Mouse (Mus musculus): ENCODE data around the gene Syndig1.

Gene Syndig1

DNA sequence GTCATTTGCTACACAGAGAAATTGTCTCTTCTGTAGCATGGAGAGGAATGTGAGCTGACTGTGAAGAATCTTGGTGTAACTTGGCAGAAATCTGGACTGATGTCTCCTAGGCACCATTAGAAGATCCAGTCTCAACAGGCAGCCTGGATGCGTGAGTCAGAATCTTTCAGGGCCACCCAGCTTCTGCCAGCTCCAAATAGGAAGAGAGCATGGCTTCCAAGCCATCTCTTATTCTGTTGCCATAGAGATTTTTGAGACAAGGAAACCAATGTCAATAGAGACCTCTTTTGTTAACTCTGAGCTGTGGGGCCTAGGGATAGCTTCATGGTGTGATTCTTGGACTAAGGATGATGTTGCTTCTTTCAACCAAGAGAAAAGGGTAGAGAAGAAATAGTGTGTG lies 151.4 kb downstream of the Syndig1 start:
- no peak for DNase-seq (ENCODE audit: low read depth, low spot score)

DNA sequence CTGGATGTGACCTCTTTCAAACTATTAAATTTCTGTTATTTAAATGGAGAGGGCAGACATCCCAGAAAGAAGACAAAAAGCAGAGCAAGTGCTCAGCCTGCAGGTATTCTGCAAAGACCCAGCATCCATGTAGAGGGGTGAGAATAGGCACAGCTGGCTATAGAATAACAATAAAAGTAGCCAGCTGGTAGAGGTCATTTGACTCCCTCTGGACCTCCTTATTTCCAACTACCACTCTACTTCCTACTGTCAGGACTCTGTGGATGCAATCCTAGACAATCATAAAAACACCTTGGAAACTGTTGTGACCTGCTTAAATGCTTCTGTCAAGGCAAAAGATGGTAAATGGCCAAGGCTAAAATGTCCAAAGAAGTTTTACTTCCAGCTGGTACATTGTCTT lies 153.5 kb downstream of the Syndig1 start:
- DNase-seq (ENCODE audit: low read depth, low spot score) = no peak

DNA sequence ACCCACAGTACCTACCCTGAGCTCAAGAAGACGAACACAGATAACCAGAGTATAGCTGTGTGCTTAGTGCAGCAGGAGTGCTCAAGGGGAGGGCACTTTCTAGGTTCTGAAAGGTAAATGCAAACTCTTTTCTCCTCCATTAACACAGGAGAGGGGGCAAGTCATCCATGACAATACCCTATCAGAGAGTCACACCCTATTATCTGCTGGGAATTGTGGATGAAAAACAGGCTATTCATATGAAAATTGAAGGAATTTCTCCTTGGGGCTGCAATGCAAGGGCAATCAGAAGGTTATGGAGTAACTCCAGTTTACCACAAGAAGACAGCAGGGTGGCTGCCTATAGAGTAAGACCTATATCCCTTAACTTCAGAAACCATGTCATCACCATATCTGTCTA lies 154.1 kb downstream of the Syndig1 start:
- DNase-seq (ENCODE audit: low read depth, low spot score) = no peak

DNA sequence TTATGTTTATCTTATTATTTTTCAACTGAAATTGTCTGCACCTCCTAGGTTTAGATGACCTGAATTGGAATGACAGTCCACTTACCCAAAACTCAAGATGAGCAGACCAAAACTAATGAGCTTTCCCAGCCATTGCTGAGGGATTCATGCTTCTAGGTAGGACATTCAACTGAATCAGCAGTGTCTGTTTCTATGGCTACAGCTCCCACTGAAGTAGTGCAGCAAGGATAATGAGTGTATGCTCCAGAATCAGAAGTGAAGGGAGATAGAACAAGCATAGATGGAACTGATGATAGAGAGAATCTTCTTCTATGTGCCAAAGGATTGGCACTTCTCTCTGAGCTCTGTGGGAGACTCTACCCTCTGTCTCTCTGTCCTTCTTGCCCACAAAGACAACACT lies 158.6 kb downstream of the Syndig1 start:
- DNase-seq (ENCODE audit: low read depth, low spot score) = no peak

DNA sequence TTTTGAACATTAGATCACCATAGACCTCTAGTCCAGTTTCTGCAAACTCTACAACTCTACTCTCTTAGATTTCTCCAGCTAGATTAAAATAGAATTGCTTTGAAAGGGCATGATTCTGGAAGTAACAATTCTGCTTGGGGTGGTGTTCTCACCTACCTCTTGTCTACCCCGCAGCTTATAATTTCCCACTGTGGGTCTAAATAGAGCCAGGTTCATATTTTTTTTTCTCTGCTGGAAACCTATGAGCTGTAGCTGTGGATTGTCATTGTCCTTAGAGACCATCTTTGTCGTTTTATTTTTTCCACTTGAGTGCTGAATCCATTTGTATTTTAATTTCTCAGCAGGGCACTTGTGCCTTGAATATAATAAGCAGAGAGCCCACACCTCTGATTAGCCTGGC lies 162.5 kb downstream of the Syndig1 start:
- no peak for DNase-seq (ENCODE audit: low read depth, low spot score)

DNA sequence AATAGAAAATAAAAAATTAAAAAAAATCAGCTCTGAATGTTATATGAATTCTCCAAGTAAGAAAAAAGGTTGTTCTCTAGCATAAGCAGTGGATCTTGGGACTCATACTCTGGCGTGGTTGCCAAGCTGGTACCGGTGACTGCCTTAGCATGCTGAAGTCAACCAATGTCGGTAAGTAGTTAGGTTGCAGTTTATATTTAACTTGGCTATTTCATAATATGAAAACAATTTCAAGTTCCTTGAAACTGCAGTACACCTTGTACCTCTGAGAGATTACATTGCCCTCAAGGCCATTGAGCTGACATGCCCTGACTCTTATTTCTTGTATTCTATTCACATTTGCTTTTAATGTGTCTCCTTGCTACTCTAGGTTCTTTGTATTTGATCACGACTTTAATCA lies 163.9 kb downstream of the Syndig1 start:
- DNase-seq (ENCODE audit: low read depth, low spot score) = no peak

DNA sequence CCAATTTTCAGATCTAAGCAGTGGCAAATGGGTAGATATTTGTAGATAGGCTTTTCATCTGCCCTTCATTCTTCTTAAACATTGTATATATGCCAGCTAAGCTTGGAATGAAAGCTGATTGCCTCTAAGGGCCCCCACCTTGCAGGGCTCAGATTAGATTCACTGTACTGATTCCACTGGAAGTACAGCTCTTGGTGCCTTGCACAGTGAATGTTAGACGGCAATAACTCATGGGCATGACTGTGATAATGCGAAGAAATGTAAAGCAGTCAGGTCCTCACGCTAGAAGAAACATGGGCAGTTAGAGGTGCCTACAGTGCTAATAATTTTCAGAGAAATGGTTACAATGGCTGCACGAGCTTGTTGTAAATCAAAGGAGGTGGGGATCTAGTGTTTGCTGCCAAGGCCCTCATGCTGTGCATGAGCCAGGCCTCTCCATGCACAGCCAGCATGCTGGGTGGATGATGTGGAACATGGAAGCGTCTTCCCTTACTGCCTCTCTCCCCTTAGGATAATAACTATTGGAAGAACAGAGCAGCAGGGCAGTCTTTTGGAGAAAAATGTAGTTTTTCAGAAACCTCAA lies 167.5 kb downstream of the Syndig1 start:
- DNase-seq (ENCODE audit: low read depth, low spot score) = no peak

DNA sequence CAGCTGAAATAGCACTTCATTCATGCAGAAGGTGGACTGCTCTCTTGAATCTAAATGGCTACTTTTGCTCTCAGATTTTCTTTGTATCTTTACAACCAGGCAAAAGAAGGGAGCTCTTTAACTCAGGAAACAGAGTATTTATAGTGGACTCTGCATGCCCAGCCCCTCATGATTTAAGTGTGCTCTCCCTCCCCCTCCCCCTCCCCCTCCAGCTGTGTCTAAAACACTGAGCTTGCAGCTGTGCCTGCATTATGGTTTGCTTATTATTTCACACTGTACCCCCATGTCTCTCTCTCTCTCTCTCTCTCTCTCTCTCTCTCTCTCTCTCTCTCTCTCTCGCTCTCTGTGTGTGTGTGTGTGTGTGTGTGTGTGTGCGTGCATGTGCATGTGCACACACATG lies 168.6 kb downstream of the Syndig1 start:
- DNase-seq (ENCODE audit: low read depth, low spot score) = no peak

DNA sequence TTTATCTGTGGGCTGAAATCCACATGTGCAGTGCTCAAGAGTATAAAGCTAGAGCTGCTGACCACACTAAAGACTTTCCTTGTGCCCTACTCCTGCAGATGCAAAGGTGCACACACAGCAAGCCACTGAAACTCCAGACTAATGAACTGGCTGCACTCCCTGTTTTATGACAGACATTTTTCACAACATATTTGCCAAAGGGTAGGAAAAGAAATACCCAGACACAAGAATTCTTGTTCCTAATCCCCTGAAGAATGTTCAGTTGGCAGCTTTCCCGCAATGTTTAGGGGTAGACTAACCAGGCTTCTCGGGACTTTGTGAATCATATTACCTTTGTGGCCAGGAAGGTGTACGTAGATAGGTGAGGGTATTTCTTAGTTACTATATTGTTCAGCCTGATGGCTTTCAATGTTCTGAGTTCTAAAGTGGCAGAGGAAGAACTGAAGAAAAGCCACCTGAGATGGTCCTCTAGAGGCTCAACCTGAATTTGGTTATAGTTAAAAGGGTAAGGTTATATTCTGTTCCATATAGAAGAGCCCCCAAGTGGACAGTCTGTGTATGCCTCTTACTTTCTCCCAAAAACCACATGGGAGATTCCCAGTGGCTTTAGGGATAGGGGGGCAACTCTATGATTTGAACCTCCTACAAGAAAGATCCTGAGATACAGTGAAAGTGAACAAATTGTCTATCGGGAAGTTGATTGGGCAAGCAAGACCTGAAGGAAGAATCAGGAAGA lies 169.5 kb downstream of the Syndig1 start:
- DNase-seq (ENCODE audit: low read depth, low spot score) = no peak

DNA sequence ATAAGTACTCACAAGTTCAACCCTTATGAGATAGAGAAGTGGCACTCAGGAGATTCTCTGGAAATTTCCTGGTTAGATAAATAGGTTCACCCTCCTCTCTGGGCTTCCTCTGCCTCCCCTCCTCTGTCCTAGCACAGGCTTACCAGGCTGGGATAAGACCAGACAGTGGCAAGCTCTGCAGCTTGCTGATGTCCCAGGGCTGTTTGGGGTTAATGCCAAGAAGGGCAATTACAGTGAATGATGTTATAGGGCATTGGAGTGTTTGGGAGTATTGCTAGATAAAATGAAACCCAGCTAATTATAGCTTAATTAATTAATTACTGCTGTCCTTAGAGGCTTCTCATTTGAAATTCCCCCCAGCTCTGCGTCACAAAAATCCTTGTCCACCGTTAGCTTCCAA lies 171.6 kb downstream of the Syndig1 start:
- DNase-seq (ENCODE audit: low read depth, low spot score) = no peak

DNA sequence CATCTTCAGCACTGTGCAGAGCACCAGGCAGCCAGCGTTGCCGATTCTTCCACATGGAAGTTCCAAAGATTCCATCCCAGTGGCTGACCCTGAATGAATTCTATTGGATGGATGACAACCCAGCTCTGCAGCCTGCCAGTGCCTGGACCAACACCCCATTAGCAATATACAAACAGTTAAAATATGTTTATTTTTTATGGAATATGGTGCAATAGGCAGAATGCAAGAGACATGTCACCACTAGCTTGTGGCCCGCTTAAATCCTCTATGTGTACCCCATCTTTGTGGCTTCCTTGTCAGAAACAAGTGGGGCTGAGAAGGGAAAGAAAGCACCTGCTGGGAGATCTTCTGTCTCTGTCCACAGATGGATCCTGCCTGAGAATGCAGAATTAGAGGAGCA lies 174.5 kb downstream of the Syndig1 start:
- DNase-seq (ENCODE audit: low read depth, low spot score) = no peak

DNA sequence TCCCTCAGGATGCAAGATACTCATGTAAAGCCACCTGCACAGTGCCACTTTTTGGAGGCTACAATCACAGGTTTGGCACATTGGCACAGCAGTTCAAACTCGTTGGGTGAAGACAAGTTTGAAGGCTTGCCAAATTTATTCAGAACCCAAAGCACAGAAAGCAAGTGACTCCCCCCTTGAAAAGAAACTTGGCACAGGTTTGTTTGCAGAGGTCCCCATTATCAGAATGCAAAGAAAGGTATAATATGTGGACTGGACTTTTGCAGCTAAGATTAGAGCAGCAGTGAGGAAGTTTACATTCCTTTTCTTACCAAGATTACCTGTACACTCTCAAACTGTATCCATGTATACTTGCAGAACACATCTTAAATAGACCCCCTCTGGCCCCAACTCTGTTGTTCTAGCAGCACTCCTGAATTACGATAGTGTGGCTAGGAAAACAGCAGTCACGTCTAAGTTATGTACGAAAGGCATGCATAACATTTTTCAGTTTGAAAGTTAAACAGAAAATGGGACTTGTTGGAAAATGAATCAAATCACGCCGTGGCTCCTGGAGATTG lies 183.9 kb downstream of the Syndig1 start:
- DNase-seq (ENCODE audit: low read depth, low spot score) = no peak

DNA sequence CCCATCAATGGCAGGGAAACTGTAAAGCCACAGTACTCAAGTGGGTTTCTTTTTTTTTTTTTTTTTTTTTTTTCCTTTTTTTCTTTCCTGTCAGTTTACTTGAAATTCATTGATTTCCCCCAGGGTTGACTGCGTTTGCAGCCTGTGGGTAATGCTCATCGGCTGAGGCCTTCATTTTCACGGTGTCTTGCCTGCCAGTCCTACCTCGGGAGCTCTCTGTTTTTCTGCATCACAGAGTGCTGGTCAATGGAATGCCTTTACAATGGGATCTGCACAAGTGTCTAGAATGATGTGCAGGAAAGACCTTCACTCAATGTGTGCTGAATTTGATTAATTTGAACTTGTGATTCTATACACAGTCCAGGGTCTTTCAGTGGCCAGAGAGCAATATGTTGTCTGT lies 184.8 kb downstream of the Syndig1 start:
- DNase-seq (ENCODE audit: low read depth, low spot score) = no peak

DNA sequence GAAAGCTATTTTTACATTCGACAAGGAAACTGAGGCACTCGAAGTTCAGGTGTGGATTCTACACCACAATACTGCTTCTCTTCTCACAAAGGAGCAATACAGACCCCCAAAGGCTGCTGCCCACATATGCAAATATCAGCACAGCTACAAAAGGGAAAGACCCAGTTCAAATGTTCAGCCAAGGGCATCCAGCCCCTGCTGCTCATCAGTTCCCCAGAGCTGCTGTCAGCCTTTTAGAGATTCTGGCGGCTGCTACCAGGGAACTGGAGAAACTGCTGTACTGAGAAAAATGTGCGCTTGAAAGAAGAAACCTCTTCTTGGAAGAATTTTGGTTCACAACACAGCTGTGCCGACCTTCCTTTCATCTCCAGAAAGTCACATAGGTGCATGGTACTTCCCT lies 187.3 kb downstream of the Syndig1 start:
- no peak for DNase-seq (ENCODE audit: low read depth, low spot score)

DNA sequence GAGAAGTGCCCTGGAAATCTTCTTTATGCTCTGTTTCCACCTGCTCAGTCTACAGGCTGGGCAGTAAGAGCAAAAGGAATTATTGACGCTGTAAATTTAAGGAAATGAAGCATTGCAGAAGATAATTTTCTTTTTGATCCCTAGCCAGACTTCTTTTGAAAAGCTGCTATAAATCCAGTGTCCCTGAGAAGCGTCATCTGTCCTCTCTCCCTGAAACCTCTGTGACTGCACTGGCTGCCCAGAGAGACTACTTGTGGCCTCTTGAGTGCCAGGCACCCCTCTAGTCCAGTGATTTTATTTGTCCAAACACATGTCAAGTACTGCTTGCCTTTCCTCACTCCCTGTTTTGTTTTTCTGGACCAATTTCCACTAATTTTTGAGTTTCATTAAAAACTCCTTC lies 191.7 kb downstream of the Syndig1 start:
- no peak for DNase-seq (ENCODE audit: low read depth, low spot score)

DNA sequence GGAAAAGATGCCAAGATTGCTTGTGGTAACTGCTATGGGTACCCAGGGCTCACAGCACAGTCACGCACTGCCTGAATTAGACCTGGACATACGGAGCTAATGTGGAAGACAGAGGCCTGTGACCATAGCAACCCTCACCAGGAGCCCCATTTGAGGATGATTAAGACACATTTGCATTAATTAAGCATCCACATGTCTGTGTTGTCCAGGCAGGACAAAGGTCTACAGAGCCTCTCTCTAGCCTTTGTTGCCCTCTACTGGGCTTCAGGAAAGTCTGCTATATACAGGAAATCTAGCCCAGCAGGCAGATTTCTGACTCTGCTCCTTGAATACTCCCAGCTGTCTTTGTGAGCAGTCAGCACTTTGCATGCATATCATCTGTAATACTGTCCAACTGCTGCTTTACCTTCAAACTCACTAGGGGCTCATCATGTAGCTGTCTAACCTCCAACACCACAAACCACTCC lies 194.9 kb downstream of the Syndig1 start:
- DNase-seq (ENCODE audit: low read depth, low spot score) = no peak

DNA sequence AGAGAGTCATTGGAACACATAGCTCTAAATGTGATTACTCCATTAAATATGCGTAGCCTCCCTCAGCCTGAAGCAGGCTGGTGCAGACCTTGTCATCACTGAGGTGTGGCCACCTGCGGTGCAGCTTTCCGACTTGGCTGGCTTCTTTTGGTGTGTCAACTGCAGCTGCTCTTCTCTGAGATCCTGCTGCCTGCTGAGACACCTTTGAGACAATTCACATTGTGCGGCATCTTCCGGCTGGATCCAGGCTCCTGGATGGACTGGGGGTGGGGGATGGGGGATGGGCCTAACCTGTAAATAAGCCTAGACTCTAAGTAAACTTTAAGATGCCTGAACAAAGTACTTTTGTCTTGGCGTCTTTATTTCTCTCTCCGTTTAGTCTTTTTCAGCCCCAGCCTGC lies 214.5 kb downstream of the Syndig1 start:
- no peak for DNase-seq (ENCODE audit: low read depth, low spot score)
